Mouse (Mus musculus) myocyte (in vitro differentiated cells): ENCODE results near the gene Urah.

Source experiments
- CEBPB ChIP-seq: IDR thresholded peaks from 2 replicates; pipeline ENCODE4 v1.6.1; 2011; ENCODE audit warnings: mild to moderate bottlenecking, moderate library complexity; ENCODE audit not compliant: poor library complexity, insufficient read depth, severe bottlenecking
- E2F4 ChIP-seq: IDR thresholded peaks from one replicate; pipeline ENCODE4 v1.6.1; 2011; ENCODE audit warnings: mild to moderate bottlenecking, control low read depth, moderate library complexity; ENCODE audit not compliant: insufficient read depth
- MAX ChIP-seq: IDR thresholded peaks from one replicate; pipeline ENCODE4 v1.6.1; 2011; ENCODE audit warnings: low read depth, mild to moderate bottlenecking, control low read depth
- MYOD1 ChIP-seq, 3 experiments: IDR thresholded peaks; one replicate each; pipeline ENCODE4 v1.6.1; 2011; ENCODE audit warnings: control low read depth in 2 of 3, low read depth in 2 of 3, mild to moderate bottlenecking in 2 of 3, moderate library complexity in 1 of 3; ENCODE audit not compliant: insufficient read length in 2 of 3, control insufficient read depth in 1 of 3
- MYOG ChIP-seq, 3 experiments: IDR thresholded peaks; one replicate each; pipeline ENCODE4 v1.6.1; 2011; ENCODE audit warnings: control low read depth in 2 of 3, low read depth in 2 of 3, mild to moderate bottlenecking in 2 of 3; ENCODE audit not compliant: insufficient read length in 2 of 3, control insufficient read depth in 1 of 3, insufficient read depth in 1 of 3
- POLR2A ChIP-seq: IDR thresholded peaks from one replicate; pipeline ENCODE4 v1.6.1; 2011; ENCODE audit warnings: low read depth, mild to moderate bottlenecking, control low read depth, moderate library complexity; ENCODE audit not compliant: insufficient read length
- POLR2AphosphoS2 ChIP-seq: IDR thresholded peaks from one replicate; pipeline ENCODE4 v1.6.1; 2011; ENCODE audit warnings: low read depth, control low read depth; ENCODE audit not compliant: insufficient read length
- TCF12 ChIP-seq: IDR thresholded peaks from one replicate; pipeline ENCODE4 v1.6.1; 2011; ENCODE audit warnings: mild to moderate bottlenecking, control low read depth; ENCODE audit not compliant: poor library complexity, insufficient read depth, severe bottlenecking
- TCF3 ChIP-seq: IDR thresholded peaks from one replicate; pipeline ENCODE4 v1.6.1; 2011; ENCODE audit warnings: low read depth, control low read depth; ENCODE audit not compliant: insufficient read length
- USF1 ChIP-seq: IDR thresholded peaks from one replicate; pipeline ENCODE4 v1.6.1; 2011; ENCODE audit warnings: low read depth, mild to moderate bottlenecking, control low read depth, moderate library complexity

GRCm38 (mm10) chr7:140798212-140798611 lies 36.6 kb upstream of the Urah start:
- no peak for TF ChIP-seq E2F4
- no peak for TF ChIP-seq POLR2A
- TF ChIP-seq MYOD1 (IDR thresholded peaks at IDR 0.05; ENCODE audit: control insufficient read depth in 1 of 3, insufficient read length in 2 of 3, low read depth in 2 of 3), result no peak
- TF ChIP-seq TCF3, result no peak
- no peak for TF ChIP-seq TCF12
- TF ChIP-seq MYOG (IDR thresholded peaks at IDR 0.05; ENCODE audit: control insufficient read depth in 1 of 3, insufficient read depth in 1 of 3, insufficient read length in 2 of 3, low read depth in 2 of 3), result no peak
- TF ChIP-seq MAX, result no peak
- no peak for TF ChIP-seq POLR2AphosphoS2
- no peak for TF ChIP-seq USF1
- no peak for TF ChIP-seq CEBPB
